Mouse (Mus musculus): ENCODE measurements around the gene Grin2d. TPM values are rescaled to one million over a fixed set of nuclear protein-coding genes. Genes with fewer than 3 reads are reported as not detected.
A peak's percentile ranks its signal among the peaks of the same experiment; 100 is the strongest.

Gene Grin2d
- polyA plus RNA-seq, 2 experiments, result 0.61 to 4.9 TPM

- H3K9me3 ChIP-seq (ENCODE audit: control insufficient read depth, low read length), result no peaks in the 10 kb centered on the region
- DNase-seq (ENCODE audit: low spot score) (peak; percentile 82), ATAC-seq (ENCODE audit: low FRiP score, low read depth) (peak; percentile 71)
- peaks cover 18% of the 10 kb centered on the region for H3K4me1 ChIP-seq (ENCODE audit: control insufficient read depth, insufficient read depth, low read length)
- peaks cover 32% of the 10 kb centered on the region for H3K36me3 ChIP-seq (ENCODE audit: control insufficient read depth, insufficient read depth, low read length)
- TF ChIP-seq POLR2A (IDR thresholded peaks at IDR 0.05; ENCODE audit: borderline replicate concordance, extremely low read depth, insufficient read depth, insufficient read length), result no peak
- peak overlapping the region; percentile 95 for H3K4me2 ChIP-seq (replicated peaks; ENCODE audit: low read depth, low read length, severe bottlenecking)
- WGBS, result 0% methylated on average over 14 of the region's 14 CpGs
- H3K27me3 ChIP-seq (ENCODE audit: control insufficient read depth, insufficient read depth, low read length), result no peaks in the 10 kb centered on the region
- peak overlapping the region; percentile 48; the same call in 1 of the 2 replicates for H3K27ac ChIP-seq (replicated peaks; ENCODE audit: low read depth, low read length)
- H3K4me3 ChIP-seq (replicated peaks; ENCODE audit: low read length), result peak overlapping the region; percentile 83
- H3K9ac ChIP-seq (ENCODE audit: low read depth, low read length, severe bottlenecking), result peak overlapping the region; percentile 66
These were observed 92.0 kb downstream of the Grin2d start for GRCm38 (mm10) chr7:45786136-45786578.

- peak; percentile 53 for ATAC-seq (ENCODE audit: low FRiP score, low read depth)
- DNase-seq (ENCODE audit: low spot score), result no peak
These were observed 92.6 kb downstream of the Grin2d start for GRCm38 (mm10) chr7:45785388-45786135.

DNA sequence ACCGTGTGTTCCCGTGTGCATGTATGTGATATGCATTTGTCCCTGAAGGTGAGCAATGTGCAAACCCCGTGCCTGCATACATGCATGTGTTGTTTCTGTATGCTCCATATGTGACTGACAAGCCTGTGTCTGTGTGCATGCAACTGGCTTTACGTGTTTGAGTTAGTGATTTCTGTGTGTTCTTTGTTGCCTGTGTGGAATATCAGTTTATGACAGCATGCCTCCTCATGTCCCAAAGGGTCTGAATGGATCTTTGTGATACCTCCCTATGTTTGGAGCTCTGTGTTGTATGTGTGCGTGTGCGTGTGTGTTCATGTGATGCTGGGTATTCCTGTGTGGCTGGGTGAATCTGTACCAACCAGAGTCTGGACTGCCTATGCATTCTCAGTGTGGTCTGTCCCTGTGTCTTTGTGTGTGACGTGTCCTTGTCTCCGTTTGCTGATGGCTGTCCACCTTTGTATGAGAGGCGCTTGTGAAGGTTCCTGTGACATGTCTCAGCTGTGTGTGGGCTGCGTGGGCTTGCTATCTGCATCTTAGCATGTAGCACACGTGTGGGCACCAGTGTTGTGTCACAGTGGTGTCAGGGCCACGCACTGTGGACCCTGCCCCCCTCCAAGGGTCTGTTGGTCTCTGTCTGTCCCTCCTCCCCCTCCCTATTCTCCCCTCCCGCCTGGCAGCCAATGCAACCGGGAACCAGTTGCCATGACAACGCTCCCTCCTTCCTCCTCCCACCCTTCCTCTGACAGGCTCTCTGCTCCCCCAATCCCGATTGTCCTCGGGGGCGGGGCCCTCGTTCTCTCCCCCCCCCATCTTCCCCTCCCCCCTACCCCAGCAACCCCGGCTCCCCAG is 93.4 kb downstream of the Grin2d start, which contains the start of gene Sult2b1:
Sult2b1 (minus strand) TSS at position 146 of the 849 bp plus-strand sequence.
- WGBS, result 26% methylated on average over 18 of the region's 20 CpGs
- DNase-seq (ENCODE audit: low spot score) (peak; percentile 94), ATAC-seq (ENCODE audit: low FRiP score, low read depth) (peak; percentile 69)
- peaks cover 18% of the 10 kb centered on the region for H3K4me1 ChIP-seq (ENCODE audit: control insufficient read depth, insufficient read depth, low read length)
- H3K27me3 ChIP-seq (ENCODE audit: control insufficient read depth, insufficient read depth, low read length), result no peaks in the 10 kb centered on the region
- no peak for TF ChIP-seq POLR2A (IDR thresholded peaks at IDR 0.05; ENCODE audit: borderline replicate concordance, extremely low read depth, insufficient read depth, insufficient read length)
- peaks cover 18% of the 10 kb centered on the region for H3K36me3 ChIP-seq (ENCODE audit: control insufficient read depth, insufficient read depth, low read length)
- H3K9ac ChIP-seq (ENCODE audit: low read depth, low read length, severe bottlenecking), result peak within 1 kb of the TSS; percentile 66
- peak within 1 kb of the TSS; percentile 48 for H3K27ac ChIP-seq (replicated peaks; ENCODE audit: low read depth, low read length)
- H3K4me2 ChIP-seq (replicated peaks; ENCODE audit: low read depth, low read length, severe bottlenecking), result peak within 1 kb of the TSS; percentile 95
- peak within 1 kb of the TSS; percentile 83 for H3K4me3 ChIP-seq (replicated peaks; ENCODE audit: low read length)
- no peaks in the 10 kb centered on the region for H3K9me3 ChIP-seq (ENCODE audit: control insufficient read depth, low read length)

More at GRCm38 (mm10) chr7:45785388-45786135, 92.6 kb downstream of the Grin2d start:
- Histone ChIP-seq H3K36me3 (ENCODE audit: control insufficient read depth, insufficient read depth, low read length) (peaks cover 26% of the 10 kb centered on the region), H3K27ac (replicated peaks; ENCODE audit: low read depth, low read length) (peak overlapping the region; percentile 48; the same call in 1 of the 2 replicates), H3K4me3 (replicated peaks; ENCODE audit: low read length) (peak overlapping the region; percentile 83), H3K27me3 (ENCODE audit: control insufficient read depth, insufficient read depth, low read length) (no peaks in the 10 kb centered on the region), H3K4me2 (replicated peaks; ENCODE audit: low read depth, low read length, severe bottlenecking) (peak overlapping the region; percentile 95), H3K4me1 (ENCODE audit: control insufficient read depth, insufficient read depth, low read length) (peaks cover 18% of the 10 kb centered on the region), H3K9ac (ENCODE audit: low read depth, low read length, severe bottlenecking) (peak overlapping the region; percentile 66), H3K9me3 (ENCODE audit: control insufficient read depth, low read length) (no peaks in the 10 kb centered on the region)
- TF ChIP-seq POLR2A (IDR thresholded peaks at IDR 0.05; ENCODE audit: borderline replicate concordance, extremely low read depth, insufficient read depth, insufficient read length), result no peak
- under 1% methylated on average over 32 of the region's 42 CpGs for WGBS

DNA sequence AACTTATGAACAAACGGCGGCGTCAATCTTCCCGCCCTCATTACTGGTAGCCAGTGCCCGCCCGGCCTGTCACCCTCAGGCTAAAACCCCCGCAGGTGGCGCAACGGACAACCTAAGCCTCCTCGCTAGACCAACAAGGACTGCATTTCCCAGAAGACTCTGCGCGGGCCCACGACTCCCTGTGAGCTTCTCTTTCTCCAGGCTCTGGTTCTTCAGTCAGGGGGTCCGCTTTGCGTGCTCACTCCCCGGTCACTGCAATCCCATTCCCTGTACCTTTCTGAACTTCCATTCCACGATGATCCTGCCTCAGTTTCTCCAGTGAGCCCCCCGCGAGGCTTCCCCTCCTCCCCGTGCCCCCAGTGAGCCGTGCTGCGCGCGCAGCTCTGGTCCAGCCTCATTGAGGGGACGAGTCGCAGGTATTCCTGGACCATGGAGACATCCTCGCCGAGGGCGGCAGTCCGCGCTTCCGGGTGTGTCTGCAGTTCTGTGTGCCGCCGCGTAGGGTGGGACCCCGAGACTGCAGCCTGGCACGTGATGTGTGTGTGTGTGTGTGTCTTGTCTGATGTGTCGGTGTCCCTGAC is 94.6 kb downstream of the Grin2d start, which contains the start of gene Lmtk3:
Lmtk3 (plus strand) TSS at position 228 of the 581 bp plus-strand sequence.
- WGBS, result 1% methylated on average over 38 of the region's 38 CpGs
- Histone ChIP-seq H3K9ac (ENCODE audit: low read depth, low read length, severe bottlenecking) (peak within 1 kb of the TSS; percentile 64), H3K4me1 (ENCODE audit: control insufficient read depth, insufficient read depth, low read length) (peaks cover 18% of the 10 kb centered on the region), H3K4me2 (replicated peaks; ENCODE audit: low read depth, low read length, severe bottlenecking) (peak within 1 kb of the TSS; percentile 68), H3K27me3 (ENCODE audit: control insufficient read depth, insufficient read depth, low read length) (no peaks in the 10 kb centered on the region), H3K27ac (replicated peaks; ENCODE audit: low read depth, low read length) (no peak within 1 kb of the TSS), H3K9me3 (ENCODE audit: control insufficient read depth, low read length) (no peaks in the 10 kb centered on the region), H3K36me3 (ENCODE audit: control insufficient read depth, insufficient read depth, low read length) (peaks cover 8% of the 10 kb centered on the region; the same call in 1 of the 2 replicates), H3K4me3 (replicated peaks; ENCODE audit: low read length) (peak within 1 kb of the TSS; percentile 56)
- peak; percentile 25; the same call in 1 of the 2 replicates for ATAC-seq (ENCODE audit: low FRiP score, low read depth)
- TF ChIP-seq POLR2A (IDR thresholded peaks at IDR 0.05; ENCODE audit: borderline replicate concordance, extremely low read depth, insufficient read depth, insufficient read length), result no peak
- peak; percentile 67 for DNase-seq (ENCODE audit: low spot score)
